Mouse (Mus musculus): ENCODE data around the gene Gm12117. TPM values are rescaled to one million over a fixed set of nuclear protein-coding genes. Genes with fewer than 3 reads are reported as not detected.

Gene Gm12117
- total RNA-seq, 2 experiments from 2014 or later, result not detected

- intact Hi-C loops (cut with DNase I), result no loop called here
- Histone ChIP-seq H3K4me3 (no peak overlapping the region), H3K27ac (no peak overlapping the region)
- no peak for DNase-seq
- TF ChIP-seq CTCF (IDR thresholded peaks at IDR 0.05), result no peak
Observed at GRCm38 (mm10) chr11:33228186-33228585, 48.4 kb downstream of the Gm12117 start.

- DNase-seq, result no peak
- H3K4me3 ChIP-seq, result no peak overlapping the region
- no peak overlapping the region for H3K27ac ChIP-seq
- TF ChIP-seq CTCF (IDR thresholded peaks at IDR 0.05), result no peak
- intact Hi-C loops (cut with DNase I), result no loop called here
Observed at GRCm38 (mm10) chr11:33226516-33226915, 50.0 kb downstream of the Gm12117 start.

Other genes with a start within 250 kb of the Gm12117 start
- 1 to 10 TPM in 1 of 2 experiments, under 1 TPM in 1; 0.89 to 2.5 TPM for gene Fgf18, start 129.3 kb downstream of the Gm12117 start, total RNA-seq (2021)
- gene Npm1, start 113.5 kb downstream of the Gm12117 start, total RNA-seq (2021), result 100 to 1,000 TPM; 129 to 144 TPM
- gene Tlx3, start 73.1 kb downstream of the Gm12117 start, total RNA-seq (2021), result not detected
- under 1 TPM; 0.31 to 0.64 TPM for gene Ranbp17, start 237.0 kb upstream of the Gm12117 start, total RNA-seq (2021)